Mouse (Mus musculus): ENCODE data around the gene Foxc2. TPM values are rescaled to one million over a fixed set of nuclear protein-coding genes. Genes with fewer than 3 reads are reported as not detected.
A peak's percentile ranks its signal among the peaks of the same experiment; 100 is the strongest.

Foxc2 gene
- under 1 TPM; 0.41 to 0.54 TPM for total RNA-seq (2021)
- long read RNA-seq, experiment 1, result 0 reads
- long read RNA-seq, experiment 2, result 0 reads

DNA sequence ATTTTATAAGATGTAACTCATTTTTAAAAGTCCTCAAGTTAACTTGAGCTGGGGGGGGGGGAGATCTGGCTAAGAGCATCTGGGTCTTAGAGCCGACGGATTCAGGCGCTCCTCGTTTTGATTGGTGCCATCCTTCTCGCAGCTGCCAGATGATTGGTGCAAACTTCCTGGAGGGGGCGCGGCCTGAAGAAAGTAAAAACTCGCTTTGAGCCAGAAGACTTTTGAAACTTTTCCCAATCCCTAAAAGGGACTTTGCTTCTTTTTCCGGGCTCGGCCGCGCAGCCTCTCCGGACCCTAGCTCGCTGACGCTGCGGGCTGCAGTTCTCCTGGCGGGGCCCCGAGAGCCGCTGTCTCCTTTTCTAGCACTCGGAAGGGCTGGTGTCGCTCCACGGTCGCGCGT lies at the start of gene Foxc2:
Gene Foxc2, plus strand, starts transcription at position 224 of the 400 bp plus-strand sequence.
- peak; percentile 81 for DNase-seq

DNA sequence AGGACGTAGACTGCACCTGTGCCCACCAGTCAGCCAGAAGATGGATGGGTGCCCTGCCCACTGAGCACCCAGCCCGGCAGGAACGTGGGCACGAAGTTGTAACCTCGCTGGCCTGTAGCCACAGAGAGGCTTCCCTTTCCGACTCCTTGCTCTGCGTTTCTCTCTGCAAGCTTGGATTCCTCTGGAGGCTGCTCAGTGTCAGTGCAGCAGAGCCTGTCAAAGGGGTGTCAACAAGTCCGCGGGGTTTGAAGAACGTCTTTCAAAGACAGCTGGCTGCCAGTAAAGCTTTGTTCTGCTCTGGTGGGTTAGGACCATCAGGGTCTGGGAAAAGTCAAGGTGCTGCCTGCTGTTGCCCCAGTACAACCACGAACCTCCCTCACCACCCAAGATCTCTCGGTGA lies 44.5 kb upstream of the Foxc2 start:
- DNase-seq, result no peak

DNA sequence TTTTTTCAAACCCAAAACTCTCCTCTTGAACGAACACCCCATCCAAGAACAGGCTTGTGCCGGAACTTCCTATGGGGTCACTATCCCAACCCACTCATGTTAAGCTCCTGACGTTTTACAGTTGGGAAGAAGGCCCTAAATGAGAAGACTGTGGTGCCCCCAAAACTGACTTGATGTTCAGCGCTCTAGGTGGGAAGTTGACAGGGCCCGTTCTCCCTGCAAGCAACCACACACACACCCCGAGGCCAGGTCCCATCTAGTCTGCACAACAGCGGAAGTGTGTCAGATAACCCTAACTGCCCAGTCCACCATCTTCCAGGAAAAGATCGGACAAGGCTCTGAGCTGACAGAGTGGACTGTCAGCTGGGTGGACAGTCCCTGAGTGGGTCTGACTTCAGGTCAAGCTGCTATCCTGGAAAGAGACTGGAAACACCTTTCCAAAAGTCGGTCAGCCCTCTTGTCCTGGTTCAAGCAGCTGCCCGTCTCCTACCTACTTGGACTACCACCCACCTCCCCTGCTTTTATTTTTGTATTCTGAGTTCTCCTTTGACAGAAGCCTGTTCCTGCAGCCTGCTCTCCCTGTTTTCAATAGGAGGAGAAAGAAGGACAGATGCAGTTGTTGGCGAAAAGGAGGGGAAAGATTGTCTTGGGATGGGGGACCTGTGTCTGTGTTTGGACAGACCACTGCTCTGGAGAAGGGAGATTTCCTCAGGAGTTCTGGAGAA lies 43.4 kb upstream of the Foxc2 start:
- DNase-seq, result no peak

DNA sequence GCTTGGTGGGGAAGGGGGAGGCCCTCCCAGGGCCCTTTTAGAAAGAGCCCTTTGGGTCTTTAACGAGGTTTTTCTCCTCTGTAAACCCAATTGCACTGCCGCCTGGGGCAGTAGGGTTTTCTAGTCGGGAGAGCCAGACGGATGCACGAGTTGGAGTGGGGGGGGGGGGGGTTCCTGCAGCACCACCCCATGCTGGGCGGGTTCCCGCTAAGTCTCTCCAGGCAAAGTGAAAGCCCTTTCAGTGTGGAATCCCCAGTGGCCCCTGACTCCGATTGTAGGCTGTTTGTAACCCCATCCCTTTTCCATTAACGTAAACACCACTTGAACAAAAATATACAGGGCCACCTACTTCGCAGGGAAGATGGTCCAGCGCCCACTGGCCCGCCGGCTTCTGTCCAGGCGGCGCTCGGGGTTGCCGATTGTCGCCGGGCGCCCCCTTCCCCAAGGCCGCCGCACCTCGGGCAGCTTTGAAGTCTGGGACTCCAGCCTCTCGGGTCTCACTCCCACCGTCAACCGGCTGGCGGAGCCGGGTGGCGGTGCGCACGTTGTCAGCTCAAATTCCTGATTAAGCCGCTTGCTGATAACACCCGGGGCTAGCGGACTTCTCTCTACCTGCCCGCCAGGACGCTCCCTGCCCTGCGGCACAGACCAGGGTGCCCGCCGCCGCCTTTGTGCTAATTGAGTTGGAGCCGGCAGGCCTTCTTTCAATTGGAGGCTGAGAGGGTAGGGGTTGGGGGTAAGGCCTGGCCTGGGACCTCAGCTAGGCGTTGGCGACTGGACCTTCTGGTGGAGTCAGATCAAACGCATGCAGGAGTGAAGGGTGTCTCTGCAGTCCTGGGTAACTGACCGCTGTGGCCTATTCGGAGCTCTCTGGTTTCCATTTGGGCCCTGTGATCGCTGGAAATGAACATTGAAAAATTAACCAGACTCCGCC lies 42.5 kb upstream of the Foxc2 start:
- DNase-seq, result no peak

DNA sequence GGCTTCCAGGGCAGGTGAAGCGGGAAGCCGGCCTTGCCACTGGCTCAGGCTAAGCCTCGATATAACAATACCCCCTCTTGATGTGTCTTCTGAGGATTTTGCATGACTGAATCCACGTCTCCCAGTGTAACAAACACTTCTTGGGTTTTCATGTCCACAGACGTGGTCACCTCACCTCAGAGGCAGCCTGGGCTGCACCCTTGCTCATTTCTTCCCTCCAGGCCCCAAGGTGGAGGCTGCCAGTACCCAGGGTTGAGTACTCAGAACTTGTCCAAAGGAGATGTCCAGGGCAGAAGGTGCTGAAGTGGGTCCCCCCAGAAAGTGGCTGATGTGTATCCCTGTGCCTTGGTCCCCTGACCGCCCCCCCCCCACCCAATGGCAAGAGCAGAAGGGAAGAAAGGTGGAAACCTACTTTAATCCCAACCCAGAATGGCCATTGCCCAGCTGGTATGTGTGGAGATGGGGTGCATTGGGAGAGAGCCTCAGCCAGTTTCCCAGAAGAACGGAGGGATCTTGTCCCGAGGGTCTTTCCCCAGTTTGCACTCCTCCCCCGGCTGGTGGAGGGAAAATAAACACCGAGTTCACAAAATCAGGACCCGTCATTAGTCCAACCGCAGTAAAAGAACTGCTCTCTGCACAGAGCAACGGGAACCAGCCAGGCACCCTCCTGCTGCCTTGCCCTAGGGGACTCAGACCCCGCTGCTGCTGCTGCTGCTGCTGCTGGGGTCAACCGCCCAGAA lies 41.7 kb upstream of the Foxc2 start:
- no peak for DNase-seq

DNA sequence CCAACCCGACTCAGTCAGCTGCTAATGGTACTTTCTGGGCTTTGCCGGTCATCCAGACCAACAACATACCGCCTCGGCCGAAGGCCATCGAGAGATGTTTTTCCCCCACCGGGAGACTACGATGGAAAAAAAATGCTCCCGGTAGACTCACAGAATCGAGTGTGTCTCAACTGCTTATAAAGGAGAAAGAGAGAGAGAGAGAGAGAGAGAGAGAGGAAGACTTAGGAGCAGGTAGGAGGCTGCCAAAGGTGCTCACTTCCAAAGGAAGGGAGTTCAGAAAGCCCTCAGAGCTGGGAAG lies 41.2 kb upstream of the Foxc2 start:
- DNase-seq, result no peak

DNA sequence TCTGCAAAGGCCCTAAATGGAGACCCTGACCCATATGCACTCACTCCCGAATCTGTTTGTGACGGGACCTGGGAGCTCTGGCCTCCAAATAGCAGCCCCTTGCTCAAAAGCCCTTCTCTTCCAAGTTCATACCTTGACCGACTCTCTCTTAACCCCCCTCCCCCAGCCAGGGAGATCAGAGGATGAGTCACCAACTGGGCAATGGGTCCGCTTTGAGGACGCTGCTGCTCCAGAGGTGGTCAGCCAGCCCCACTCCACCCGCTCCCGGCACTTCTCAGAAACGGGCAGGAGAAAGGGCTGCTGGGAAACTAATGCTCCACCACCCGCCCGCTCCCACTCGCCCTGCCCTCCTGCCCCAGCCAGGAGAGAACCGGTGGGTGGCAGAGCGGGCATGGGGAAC lies 40.0 kb upstream of the Foxc2 start:
- no peak for DNase-seq

DNA sequence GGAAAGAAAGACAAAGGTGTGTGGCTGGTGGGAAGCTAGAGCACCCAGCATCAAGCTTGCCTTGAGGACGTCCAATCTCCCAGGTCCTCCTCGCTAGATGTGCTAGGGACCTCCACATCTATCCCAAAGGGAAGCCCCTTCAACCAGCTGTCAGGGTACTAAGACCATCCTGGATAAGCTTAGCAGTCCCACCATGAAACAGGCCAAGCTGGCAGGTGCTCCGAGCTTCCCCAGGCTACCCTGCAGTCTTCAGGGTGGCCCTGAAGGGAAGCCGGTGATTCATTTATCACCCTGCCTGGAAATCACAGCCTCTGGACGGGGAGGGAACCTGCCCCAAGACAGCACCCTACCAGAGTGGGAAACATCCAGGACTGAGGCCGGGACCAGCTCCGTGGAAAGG lies 39.4 kb upstream of the Foxc2 start:
- no peak for DNase-seq

DNA sequence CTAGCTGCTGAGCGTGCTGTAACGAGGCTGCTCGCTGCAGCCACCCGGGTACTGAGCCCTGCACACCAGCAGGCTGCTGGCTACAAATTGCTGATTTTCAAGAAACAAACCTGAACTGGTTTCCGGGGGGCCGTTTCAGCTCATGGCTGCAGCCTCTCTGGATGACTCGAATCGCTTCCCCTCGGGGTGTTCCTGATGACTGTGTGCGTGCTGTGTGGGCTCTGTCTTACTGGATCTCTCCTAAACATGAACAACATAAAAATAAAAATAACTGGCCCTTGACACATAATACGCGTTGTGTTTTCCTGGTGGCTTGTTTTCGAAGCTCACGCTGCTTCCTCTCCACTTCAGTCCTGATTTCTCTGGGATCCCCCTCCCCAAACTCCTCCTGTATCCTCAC lies 37.2 kb upstream of the Foxc2 start:
- DNase-seq, result no peak

DNA sequence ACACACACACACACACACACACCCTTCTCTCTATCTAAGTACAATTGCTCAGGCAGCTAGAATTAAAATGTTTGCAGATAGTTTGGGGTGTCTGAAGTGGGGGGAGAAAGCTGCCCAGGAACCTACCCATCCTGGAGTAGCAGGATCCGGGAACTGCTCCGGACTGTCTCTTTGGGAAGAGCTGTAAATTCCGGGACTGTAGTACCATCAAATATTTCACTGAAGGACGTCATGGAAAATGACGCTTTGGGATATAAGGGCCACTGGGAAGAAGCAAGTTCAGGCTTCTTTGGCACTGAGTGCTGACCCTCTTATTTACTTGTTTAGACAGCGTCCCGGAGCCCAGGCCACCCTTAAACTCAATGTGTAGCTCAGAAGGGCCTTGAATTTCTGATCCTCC lies 36.8 kb upstream of the Foxc2 start:
- no peak for DNase-seq

DNA sequence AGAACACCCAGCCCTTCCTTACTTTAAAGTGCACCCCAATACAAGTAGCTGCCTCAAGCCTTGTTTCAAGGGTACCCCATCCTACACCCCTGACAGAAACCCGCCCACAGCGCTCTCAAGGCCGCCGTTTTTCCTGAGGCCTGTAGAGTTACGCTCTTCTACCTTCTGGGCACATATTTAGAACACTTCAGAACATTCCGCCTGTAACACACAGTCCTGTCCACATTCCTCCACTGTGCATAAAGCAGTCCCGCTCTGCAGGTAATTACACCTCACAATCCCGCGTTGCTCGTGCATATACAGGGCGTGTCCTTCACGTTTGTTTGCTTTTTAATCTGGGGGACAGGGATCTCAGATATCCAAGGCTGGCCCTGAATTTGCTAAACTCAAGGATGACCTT lies 36.0 kb upstream of the Foxc2 start:
- no peak for DNase-seq

DNA sequence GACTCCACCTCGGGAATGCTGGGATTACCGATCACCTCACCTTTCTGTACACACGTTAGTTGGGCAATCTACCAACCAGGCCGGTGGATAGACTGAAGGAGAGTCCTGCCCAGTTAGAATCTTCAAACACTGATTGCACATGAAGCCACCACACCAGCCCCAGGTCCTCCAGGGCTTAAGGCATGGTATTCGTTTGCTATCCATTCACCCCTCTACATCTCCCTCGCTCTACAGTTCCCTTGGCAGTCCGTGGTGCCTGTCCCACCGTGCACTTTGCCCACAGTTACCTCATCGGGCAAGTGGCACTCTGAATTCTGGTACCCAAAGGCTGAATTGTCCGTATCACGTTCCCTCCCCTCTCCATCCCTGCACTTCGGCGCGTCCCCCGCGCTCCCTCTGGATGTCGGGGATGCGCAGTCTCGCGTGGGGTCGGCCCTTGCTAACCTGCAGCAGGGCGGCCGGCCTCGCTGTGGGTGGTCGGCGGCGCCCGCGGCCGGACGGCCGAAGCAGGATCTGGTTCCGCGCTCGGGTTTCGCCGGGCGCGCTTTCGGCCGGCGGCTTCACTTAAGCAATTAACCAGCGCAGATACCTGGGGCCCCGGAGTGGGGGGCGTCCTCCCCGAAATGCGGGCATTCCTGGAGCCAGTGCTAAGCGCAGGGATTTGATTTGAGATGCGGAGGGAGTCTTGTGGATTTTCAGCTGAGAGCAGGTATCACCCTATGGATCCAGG lies 35.4 kb upstream of the Foxc2 start:
- DNase-seq, result no peak

DNA sequence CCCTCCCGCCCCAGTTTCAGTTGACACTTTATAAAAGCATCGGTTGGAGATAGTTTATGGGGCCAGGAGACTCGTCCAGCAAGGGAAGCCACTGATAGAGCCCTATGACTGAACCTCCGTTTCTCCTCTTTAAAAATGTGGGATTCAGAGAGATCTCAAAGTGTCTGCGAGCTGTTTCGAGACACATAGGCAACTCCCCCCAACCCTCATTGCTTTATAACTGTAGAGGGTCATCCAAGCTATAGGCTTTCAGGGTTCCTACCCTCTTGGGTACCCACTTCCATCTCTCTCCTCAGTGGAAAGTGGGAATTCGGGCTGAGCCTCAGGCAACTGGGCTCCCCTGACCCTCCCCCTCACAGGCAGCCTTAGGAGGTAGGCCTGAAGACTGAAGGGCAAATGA lies 34.6 kb upstream of the Foxc2 start:
- no peak for DNase-seq

DNA sequence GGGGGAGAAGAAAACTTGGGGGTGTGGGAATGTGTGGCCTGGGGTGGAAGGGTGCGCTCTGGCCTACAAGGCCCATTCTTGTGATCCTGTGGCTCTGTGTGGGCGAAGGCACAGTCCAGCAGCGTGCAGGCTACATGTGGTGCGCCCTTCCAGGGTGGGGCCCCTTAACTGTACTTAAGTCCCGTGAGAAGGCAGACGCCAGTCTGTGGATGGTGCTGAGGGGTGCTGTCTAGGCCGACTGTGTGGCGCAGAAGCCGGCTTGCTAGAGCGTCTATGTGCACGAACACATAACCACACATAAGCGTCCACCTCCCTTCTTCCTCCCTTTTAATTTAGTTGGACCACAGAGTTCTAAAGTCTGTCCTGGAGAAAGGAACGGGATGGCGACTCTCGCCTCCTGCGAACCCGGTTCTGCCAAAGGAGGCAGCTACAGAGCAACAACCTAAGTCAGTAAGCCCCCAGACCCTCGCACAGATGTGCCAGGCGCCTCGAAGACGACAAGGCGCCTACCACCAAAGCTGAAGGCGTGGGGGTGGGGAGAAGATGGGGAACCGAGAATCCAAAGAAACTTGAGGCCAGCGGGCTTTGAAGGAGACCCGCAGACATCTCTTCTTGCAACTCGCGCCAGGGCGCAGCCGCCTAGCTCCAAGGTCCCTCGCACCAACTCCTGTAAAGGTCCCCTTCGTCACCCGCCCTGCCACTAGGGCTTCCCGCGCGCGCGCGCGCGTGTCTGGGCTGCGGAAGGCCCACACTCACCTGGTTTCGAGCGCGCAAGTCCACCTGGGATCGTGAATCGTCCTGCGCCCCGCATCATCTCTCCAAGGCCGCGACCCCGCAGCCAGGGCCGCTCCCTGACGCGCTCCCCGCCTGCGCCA lies 33.5 kb upstream of the Foxc2 start:
- no peak for DNase-seq

DNA sequence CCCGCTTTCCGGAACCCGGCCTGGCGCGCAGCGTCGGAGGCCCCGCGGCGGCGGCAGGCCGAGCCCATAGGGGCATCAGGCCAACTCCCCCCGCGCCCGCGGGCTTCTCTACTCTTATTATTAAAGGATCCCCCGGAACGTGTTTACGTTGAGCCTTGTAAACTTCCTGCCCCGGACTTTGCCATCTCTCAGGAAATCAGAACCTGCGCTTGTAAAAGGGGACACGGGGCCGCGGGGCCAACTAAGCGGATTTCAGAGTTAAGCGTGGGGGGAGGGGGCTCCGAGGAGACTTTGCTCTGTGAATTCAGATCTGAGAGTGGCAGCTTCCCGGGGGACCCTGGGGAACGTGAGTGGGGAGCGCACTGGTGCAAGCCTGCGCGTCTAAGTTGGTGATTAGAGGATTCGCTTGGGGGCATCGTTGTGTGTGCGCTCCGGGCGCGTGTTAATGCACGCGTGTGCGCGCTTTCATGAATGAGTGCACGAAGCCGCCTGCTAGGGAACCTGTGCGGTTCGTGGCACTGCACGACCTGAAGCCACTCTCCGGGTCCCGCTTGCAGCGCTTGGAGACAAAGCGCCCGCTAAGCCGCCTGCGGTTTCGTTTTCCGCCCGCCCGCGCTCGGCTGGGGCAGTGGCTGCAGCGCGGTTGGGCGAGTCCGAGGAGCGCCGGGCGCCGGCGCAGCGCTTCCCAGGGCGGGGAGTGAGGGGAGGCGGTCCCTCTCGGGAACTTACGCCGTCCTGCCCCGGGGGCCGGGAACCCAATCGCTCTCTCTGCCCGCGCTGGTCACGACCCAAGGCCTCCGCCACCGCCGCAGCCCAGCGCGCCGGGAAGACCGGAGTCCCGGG lies 32.7 kb upstream of the Foxc2 start:
- DNase-seq, result peak; percentile 68

DNA sequence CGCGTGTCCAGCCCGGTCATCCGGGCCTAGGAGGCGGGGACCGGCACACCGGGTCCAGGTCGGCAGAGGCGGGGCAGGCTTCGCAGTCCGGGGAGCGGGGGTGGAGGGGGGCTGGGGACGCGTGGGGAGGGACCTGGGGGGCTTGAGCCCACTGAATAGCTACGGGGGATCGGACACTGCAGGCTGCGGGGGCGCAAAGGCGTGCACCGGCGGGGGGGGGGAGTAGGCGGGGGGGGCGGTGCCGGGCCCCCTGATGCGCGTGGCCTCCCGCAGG lies 32.1 kb upstream of the Foxc2 start:
- DNase-seq, result no peak

DNA sequence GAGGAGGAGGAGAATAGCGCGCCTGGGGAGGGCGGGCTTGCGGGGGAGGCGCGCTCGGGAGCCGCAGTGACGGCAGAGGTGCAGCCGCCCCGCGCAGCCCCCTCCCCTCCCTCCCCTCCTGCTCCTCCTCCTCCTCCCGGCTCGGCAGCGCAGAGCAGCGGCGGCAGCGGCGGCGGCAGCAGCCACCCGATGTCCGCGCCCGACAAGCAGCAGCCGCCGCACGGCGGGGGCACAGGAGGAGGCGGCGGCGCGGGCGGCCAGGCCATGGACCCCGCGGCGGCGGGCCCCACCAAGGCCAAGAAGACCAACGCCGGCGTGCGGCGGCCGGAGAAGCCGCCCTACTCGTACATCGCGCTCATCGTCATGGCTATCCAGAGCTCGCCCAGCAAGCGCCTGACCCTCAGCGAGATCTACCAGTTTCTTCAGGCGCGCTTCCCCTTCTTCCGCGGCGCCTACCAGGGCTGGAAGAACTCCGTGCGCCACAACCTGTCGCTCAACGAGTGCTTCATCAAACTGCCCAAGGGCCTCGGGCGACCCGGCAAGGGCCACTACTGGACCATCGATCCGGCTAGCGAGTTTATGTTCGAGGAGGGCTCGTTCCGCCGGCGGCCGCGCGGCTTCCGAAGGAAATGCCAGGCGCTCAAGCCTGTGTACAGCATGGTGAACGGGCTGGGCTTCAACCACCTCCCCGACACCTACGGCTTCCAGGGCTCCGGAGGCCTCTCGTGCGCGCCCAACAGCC lies 31.6 kb upstream of the Foxc2 start, which contains the start of gene Foxf1:
Gene Foxf1, plus strand, starts transcription at position 177 of the 742 bp plus-strand sequence.
- DNase-seq, result no peak

DNA sequence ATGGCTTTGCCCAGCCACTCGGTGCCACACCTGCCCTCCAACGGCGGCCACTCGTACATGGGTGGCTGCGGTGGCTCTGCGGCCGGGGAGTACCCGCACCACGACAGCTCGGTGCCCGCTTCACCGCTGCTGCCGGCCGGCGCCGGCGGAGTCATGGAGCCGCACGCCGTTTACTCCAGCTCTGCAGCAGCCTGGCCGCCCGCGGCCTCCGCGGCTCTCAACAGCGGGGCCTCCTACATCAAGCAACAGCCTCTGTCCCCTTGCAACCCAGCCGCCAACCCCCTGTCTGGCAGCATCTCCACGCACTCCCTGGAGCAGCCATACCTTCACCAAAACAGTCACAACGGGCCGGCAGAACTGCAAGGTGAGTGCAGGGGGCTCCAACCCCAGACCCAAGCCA lies 31.0 kb upstream of the Foxc2 start:
- no peak for DNase-seq

DNA sequence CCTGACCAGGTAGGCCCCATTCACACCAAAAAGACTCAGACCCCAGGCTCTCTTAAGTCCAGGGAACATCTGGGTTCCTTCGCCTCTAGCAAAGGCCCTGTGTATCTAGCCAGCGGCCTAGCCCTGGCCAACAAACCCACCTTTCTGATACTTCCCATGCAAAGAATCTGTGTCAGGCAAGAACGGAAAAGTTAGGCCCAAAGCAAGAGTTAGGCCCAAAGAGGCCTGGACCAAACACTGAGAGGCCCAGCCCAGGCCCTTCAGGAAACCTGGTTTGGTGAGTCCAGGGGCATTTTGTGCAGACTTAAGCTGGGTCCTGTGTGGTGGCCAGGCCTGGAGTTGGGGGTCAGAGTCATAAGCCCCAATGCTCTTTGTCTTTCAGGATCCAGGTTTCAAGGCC lies 30.4 kb upstream of the Foxc2 start:
- DNase-seq, result no peak
